Mouse (Mus musculus) liver, postnatal 0 days (tissue): ENCODE measurements around the gene Gmds. TPM values are rescaled to one million over a fixed set of nuclear protein-coding genes. Genes with fewer than 3 reads are reported as not detected.

ENCODE experiments used
- ATAC-seq: fragments of 200-750 bp; cut with Nextera tagmentation; 2 replicates; pipeline ENCODE4 v1.8.0; 2017; ENCODE audit warnings: mild to moderate bottlenecking, moderate library complexity
- DNase-seq: peaks from one replicate; pipeline ENCODE4 v3.0.0-alpha.2; 2016
- H3K27ac ChIP-seq: fragments of 300-500 bp; sonication (generic); 2 replicates; pipeline ENCODE4 v1.5.1; 2014; ENCODE audit warnings: antibody characterized with exemption, moderate library complexity, mild to moderate bottlenecking, low read depth
- H3K27me3 ChIP-seq: fragments of 300-500 bp; sonication (generic); 2 replicates; pipeline ENCODE4 v1.6.1; 2014; ENCODE audit warnings: low read length, control low read depth, mixed read lengths; ENCODE audit not compliant: insufficient read depth
- H3K36me3 ChIP-seq: fragments of 300-500 bp; sonication (generic); replicated peaks from 2 replicates; pipeline ENCODE4 v1.6.1; 2014; ENCODE audit warnings: mild to moderate bottlenecking, control low read depth, low read length, moderate library complexity, mixed read lengths; ENCODE audit not compliant: insufficient read depth
- H3K4me1 ChIP-seq: fragments of 300-500 bp; sonication (generic); 2 replicates; pipeline ENCODE4 v1.6.1; 2014; ENCODE audit warnings: antibody characterized with exemption, mild to moderate bottlenecking, control low read depth; ENCODE audit not compliant: insufficient read depth
- H3K4me2 ChIP-seq: fragments of 300-500 bp; sonication (generic); 2 replicates; pipeline ENCODE4 v1.6.1; 2014; ENCODE audit warnings: low read depth, mild to moderate bottlenecking, low read length, moderate library complexity, mixed read lengths
- H3K4me3 ChIP-seq: fragments of 300-500 bp; sonication (generic); 2 replicates; pipeline ENCODE4 v1.5.1; 2014; ENCODE audit warnings: low read depth, low read length
- H3K9ac ChIP-seq: fragments of 300-500 bp; sonication (generic); replicated peaks from 2 replicates; pipeline ENCODE4 v1.6.1; 2014; ENCODE audit warnings: mild to moderate bottlenecking, moderate library complexity
- H3K9me3 ChIP-seq: fragments of 300-500 bp; sonication (generic); 2 replicates; pipeline ENCODE4 v1.6.1; 2016; ENCODE audit warnings: mild to moderate bottlenecking, control low read depth, low read length, mixed read lengths
- CTCF ChIP-seq: sonication (generic); IDR thresholded peaks from 2 replicates; pipeline ENCODE4 v1.5.1; 2016; ENCODE audit warnings: antibody characterized with exemption, low read depth
- EP300 ChIP-seq: IDR thresholded peaks from 2 replicates; pipeline ENCODE4 v1.6.1; 2016; ENCODE audit warnings: antibody characterized with exemption, low read depth, mild to moderate bottlenecking
- WGBS: fragments of 180-500 bp; shearing (Covaris S2); extraction: QIAGEN DNeasy Blood & Tissue Kit; methylation state at CpG from one replicate; pipeline ENCODE4 v1.1.7; 2014; ENCODE audit not compliant: insufficient replicate concordance; 5-methylcytosine and 5-hydroxymethylcytosine counted together
- polyA plus RNA-seq: library from polyadenylated mRNA; unstranded; fragments of >200 nt; fragmentation: Nextera tagmentation; extraction: Ambion mirVana; gene quantifications from 2 replicates; pipeline ENCODE4 v1.2.1, GENCODE M21; 2015

Gmds gene
- polyA plus RNA-seq, 1 experiment from 2014 or later: 4.9 TPM

DNA sequence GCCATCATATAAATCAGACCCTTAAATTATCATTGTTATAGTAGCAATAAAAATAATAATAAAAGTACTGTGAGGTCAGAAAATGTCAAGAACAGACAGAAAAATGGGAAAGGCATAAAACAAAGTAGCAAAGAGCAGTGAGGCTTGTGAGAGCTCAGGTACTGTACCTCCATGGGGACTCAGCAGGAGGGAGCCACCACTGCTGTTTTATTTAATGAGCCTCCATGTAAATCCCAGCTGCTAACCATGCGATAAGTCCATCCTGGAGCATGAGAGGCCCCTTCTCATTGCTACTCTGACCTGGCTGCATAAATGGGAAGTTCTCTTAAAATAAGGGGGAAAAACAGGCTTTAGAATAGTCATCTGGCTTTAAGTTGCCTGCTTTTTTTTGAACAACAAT lies 357.3 kb downstream of the Gmds start:
- DNase-seq (no peak), ATAC-seq (no peak)
- H3K4me3 ChIP-seq: no peak overlapping the region
- no peak for TF ChIP-seq CTCF
- TF ChIP-seq EP300: no peak
- no peak overlapping the region for H3K27ac ChIP-seq
- no peaks in the 10 kb centered on the region for H3K9me3 ChIP-seq
- no peaks in the 10 kb centered on the region for H3K4me1 ChIP-seq
- no peak overlapping the region for H3K9ac ChIP-seq
- H3K36me3 ChIP-seq: no peaks in the 10 kb centered on the region
- H3K27me3 ChIP-seq: no peaks in the 10 kb centered on the region
- no peak overlapping the region for H3K4me2 ChIP-seq
- 82% methylated on average over 1 of the region's 1 CpGs for WGBS

GRCm38 (mm10) chr13:31978126-31978525 lies 360.4 kb downstream of the Gmds start:
- Histone ChIP-seq H3K27me3 (no peaks in the 10 kb centered on the region), H3K4me2 (no peak overlapping the region), H3K36me3 (no peaks in the 10 kb centered on the region), H3K27ac (no peak overlapping the region), H3K4me3 (no peak overlapping the region), H3K9me3 (no peaks in the 10 kb centered on the region), H3K9ac (no peak overlapping the region), H3K4me1 (no peaks in the 10 kb centered on the region)
- no peak for DNase-seq
- WGBS: 89% methylated on average over 7 of the region's 7 CpGs
- TF ChIP-seq CTCF (no peak), EP300 (no peak)
- no peak for ATAC-seq

DNA sequence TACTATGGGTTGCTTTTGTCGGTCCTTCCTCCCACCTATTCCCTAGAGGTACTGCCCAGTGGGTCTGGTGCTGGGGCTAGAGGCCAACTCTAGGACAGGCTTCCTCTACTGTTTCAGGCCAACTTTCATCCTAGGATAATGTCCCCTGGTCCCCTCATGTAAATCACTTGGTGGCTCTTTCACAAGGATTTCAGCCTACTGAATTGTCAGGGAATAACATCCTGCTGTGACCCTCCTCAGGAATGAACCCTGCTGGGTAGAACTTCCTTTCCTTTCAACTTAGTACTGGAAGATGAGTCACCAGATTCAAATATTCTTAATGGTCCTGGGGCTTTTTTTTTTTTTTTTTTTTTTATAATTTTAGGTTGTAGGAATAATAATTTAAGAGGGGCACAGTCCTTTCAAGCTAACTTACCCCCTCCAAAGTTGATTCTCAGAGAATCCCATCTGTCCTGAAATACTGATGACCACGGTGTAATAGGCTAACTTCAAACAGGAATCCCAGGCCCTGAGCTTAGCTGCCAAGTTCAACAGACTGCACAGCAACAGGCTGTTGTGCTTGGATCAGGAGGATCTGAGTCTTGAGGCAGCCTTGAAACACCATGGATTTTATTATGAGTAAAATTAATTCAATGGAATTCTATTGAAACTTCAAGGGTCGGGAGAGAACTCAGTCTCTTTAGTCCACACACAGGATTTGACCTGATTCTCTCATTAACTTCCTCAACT lies 363.6 kb downstream of the Gmds start:
- Histone ChIP-seq H3K36me3 (no peaks in the 10 kb centered on the region), H3K27me3 (no peaks in the 10 kb centered on the region), H3K9ac (no peak overlapping the region), H3K4me3 (no peak overlapping the region), H3K4me1 (no peaks in the 10 kb centered on the region), H3K27ac (no peak overlapping the region), H3K4me2 (no peak overlapping the region), H3K9me3 (no peaks in the 10 kb centered on the region)
- ATAC-seq (no peak), DNase-seq (no peak)
- TF ChIP-seq CTCF: no peak
- no peak for TF ChIP-seq EP300
- WGBS: 63% methylated on average over 3 of the region's 3 CpGs

DNA sequence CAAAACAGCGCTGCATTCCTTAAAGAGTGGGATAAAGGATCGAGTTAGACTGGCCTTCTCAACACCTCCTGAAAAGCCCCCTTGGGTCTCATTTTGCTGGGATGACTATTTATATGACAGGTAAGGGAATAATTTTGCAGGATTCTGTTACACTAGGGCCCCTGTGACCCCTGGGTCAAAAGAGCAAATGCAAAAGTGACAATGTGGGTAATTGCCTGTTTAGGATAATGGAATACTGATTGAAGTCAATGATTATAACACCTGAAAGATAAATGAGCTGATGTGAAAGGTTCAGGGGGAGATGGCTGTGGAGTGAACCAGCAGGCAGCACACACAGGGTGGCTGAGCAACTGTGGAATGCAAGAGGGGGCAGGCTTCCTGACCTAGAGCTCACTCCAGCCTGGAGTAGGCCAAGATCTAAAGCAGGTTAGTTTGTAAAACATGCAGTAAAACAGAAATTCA lies 367.5 kb downstream of the Gmds start:
- Histone ChIP-seq H3K9me3 (no peaks in the 10 kb centered on the region), H3K4me2 (no peak overlapping the region), H3K36me3 (no peaks in the 10 kb centered on the region), H3K4me3 (no peak overlapping the region), H3K27me3 (no peaks in the 10 kb centered on the region), H3K9ac (no peak overlapping the region), H3K27ac (no peak overlapping the region), H3K4me1 (no peaks in the 10 kb centered on the region)
- DNase-seq: no peak
- TF ChIP-seq EP300 (no peak), CTCF (no peak)
- ATAC-seq: no peak
- 86% methylated on average over 2 of the region's 2 CpGs for WGBS

DNA sequence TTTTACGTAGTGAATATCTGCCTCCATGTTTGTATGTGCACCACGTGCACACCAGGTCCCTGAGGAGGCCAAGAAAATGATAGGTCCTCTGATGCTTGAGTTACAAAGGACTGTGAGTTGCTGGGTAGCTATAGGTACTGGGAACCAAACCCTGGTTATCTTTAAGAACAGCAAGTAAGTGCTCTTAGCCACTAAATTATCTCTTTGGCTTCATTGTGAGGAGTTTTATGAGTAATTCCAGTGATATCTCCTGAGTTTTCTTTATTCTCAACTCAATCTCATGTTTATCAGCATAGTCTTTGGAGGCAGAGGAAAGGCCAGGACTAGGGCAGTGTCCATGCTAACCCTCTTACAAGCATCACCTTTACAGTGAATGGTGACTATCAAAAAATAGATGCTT lies 370.3 kb downstream of the Gmds start:
- H3K4me1 ChIP-seq: no peaks in the 10 kb centered on the region
- TF ChIP-seq CTCF (no peak), EP300 (no peak)
- no peak overlapping the region for H3K27ac ChIP-seq
- no peaks in the 10 kb centered on the region for H3K27me3 ChIP-seq
- WGBS: 79% methylated on average over 2 of the region's 2 CpGs
- no peak overlapping the region for H3K9ac ChIP-seq
- H3K36me3 ChIP-seq: no peaks in the 10 kb centered on the region
- ATAC-seq (no peak), DNase-seq (no peak)
- no peak overlapping the region for H3K4me2 ChIP-seq
- no peaks in the 10 kb centered on the region for H3K9me3 ChIP-seq
- H3K4me3 ChIP-seq: no peak overlapping the region

- 71% methylated on average over 3 of the region's 3 CpGs for WGBS
- TF ChIP-seq EP300 (no peak), CTCF (no peak)
- H3K4me2 ChIP-seq: no peak overlapping the region
- ATAC-seq (no peak), DNase-seq (no peak)
- no peaks in the 10 kb centered on the region for H3K27me3 ChIP-seq
- no peak overlapping the region for H3K9ac ChIP-seq
- no peak overlapping the region for H3K4me3 ChIP-seq
- H3K9me3 ChIP-seq: no peaks in the 10 kb centered on the region
- no peaks in the 10 kb centered on the region for H3K36me3 ChIP-seq
- no peak overlapping the region for H3K27ac ChIP-seq
- H3K4me1 ChIP-seq: no peaks in the 10 kb centered on the region
These were observed 371.5 kb downstream of the Gmds start for GRCm38 (mm10) chr13:31966931-31967532.
